Mouse (Mus musculus): ENCODE data around the gene Isy1. TPM values are rescaled to one million over a fixed set of nuclear protein-coding genes. Genes with fewer than 3 reads are reported as not detected.

Isy1 gene
- polyA plus RNA-seq, 1 experiment from 2014 or later: 25.7 TPM

GRCm38 (mm10) chr6:87845031-87845695 lies 6.6 kb upstream of the Isy1 start:
- ATAC-seq (ENCODE audit: low FRiP score): no peak
- H3K4me1 ChIP-seq (replicated peaks): peaks cover 25% of the 10 kb centered on the region
- no peak overlapping the region for H3K4me3 ChIP-seq
- H3K4me2 ChIP-seq: no peak overlapping the region
- 94% methylated on average over 13 of the region's 13 CpGs for WGBS
- no peaks in the 10 kb centered on the region for H3K9me3 ChIP-seq
- no peak overlapping the region for H3K27ac ChIP-seq
- H3K27me3 ChIP-seq: no peaks in the 10 kb centered on the region
- peaks cover 41% of the 10 kb centered on the region for H3K36me3 ChIP-seq
- H3K9ac ChIP-seq: no peak overlapping the region

- H3K9me3 ChIP-seq: no peaks in the 10 kb centered on the region
- H3K27ac ChIP-seq: no peak overlapping the region
- H3K4me3 ChIP-seq: no peak overlapping the region
- H3K4me2 ChIP-seq: no peak overlapping the region
- 16% methylated on average over 1 of the region's 1 CpGs for WGBS
- no peak for ATAC-seq (ENCODE audit: low FRiP score)
- H3K27me3 ChIP-seq: no peaks in the 10 kb centered on the region
- H3K9ac ChIP-seq: no peak overlapping the region
- H3K36me3 ChIP-seq: peaks cover 41% of the 10 kb centered on the region
- peaks cover 19% of the 10 kb centered on the region for H3K4me1 ChIP-seq (replicated peaks)
Observed at GRCm38 (mm10) chr6:87842254-87842653, 3.7 kb upstream of the Isy1 start.

GRCm38 (mm10) chr6:87841635-87842034 lies 3.0 kb upstream of the Isy1 start:
- Histone ChIP-seq H3K4me1 (replicated peaks) (peaks cover 20% of the 10 kb centered on the region), H3K4me2 (no peak overlapping the region), H3K9me3 (no peaks in the 10 kb centered on the region), H3K9ac (no peak overlapping the region), H3K27me3 (no peaks in the 10 kb centered on the region), H3K27ac (no peak overlapping the region), H3K36me3 (peaks cover 41% of the 10 kb centered on the region), H3K4me3 (no peak overlapping the region)
- ATAC-seq (ENCODE audit: low FRiP score): no peak
- 80% methylated on average over 8 of the region's 8 CpGs for WGBS

- H3K27ac ChIP-seq: peak overlapping the region; percentile 96; the same call in 1 of the 2 replicates
- H3K9ac ChIP-seq: no peak overlapping the region
- no peak overlapping the region for H3K4me2 ChIP-seq
- H3K36me3 ChIP-seq: peaks cover 43% of the 10 kb centered on the region
- WGBS: 67% methylated on average over 11 of the region's 11 CpGs
- no peaks in the 10 kb centered on the region for H3K9me3 ChIP-seq
- no peaks in the 10 kb centered on the region for H3K27me3 ChIP-seq
- no peak for ATAC-seq (ENCODE audit: low FRiP score)
- H3K4me1 ChIP-seq (replicated peaks): peaks cover 20% of the 10 kb centered on the region
- no peak overlapping the region for H3K4me3 ChIP-seq
Observed at GRCm38 (mm10) chr6:87839797-87840341, 1.3 kb upstream of the Isy1 start.

GRCm38 (mm10) chr6:87835695-87836094 lies 2.9 kb downstream of the Isy1 start, which contains the start of gene Gm45140:
Gene Gm45140 (minus strand): TSS chr6:87835795.
- Histone ChIP-seq H3K4me2 (no peak within 1 kb of the TSS), H3K27me3 (no peaks in the 10 kb centered on the region), H3K4me3 (no peak within 1 kb of the TSS), H3K27ac (no peak within 1 kb of the TSS), H3K4me1 (replicated peaks) (peaks cover 20% of the 10 kb centered on the region), H3K9me3 (no peaks in the 10 kb centered on the region), H3K9ac (no peak within 1 kb of the TSS), H3K36me3 (peaks cover 45% of the 10 kb centered on the region)
- WGBS: 95% methylated on average over 7 of the region's 7 CpGs
- ATAC-seq (ENCODE audit: low FRiP score): no peak

- Histone ChIP-seq H3K4me3 (no peak overlapping the region), H3K36me3 (peaks cover 98% of the 10 kb centered on the region), H3K4me1 (replicated peaks) (no peaks in the 10 kb centered on the region), H3K9me3 (no peaks in the 10 kb centered on the region), H3K27me3 (no peaks in the 10 kb centered on the region), H3K9ac (no peak overlapping the region), H3K27ac (no peak overlapping the region), H3K4me2 (no peak overlapping the region)
- WGBS: 93% methylated on average over 2 of the region's 2 CpGs
- ATAC-seq (ENCODE audit: low FRiP score): no peak
Observed at GRCm38 (mm10) chr6:87820366-87820765, 18.2 kb downstream of the Isy1 start.

- Histone ChIP-seq H3K27ac (no peak overlapping the region), H3K4me1 (replicated peaks) (peaks cover 24% of the 10 kb centered on the region), H3K9me3 (no peaks in the 10 kb centered on the region), H3K36me3 (peaks cover 60% of the 10 kb centered on the region), H3K4me3 (no peak overlapping the region), H3K4me2 (no peak overlapping the region), H3K9ac (no peak overlapping the region), H3K27me3 (peaks cover 4% of the 10 kb centered on the region; the same call in 1 of the 2 replicates)
- 95% methylated on average over 5 of the region's 5 CpGs for WGBS
- no peak for ATAC-seq (ENCODE audit: low FRiP score)
Observed at GRCm38 (mm10) chr6:87814486-87814885, 24.1 kb downstream of the Isy1 start.

GRCm38 (mm10) chr6:87812656-87813055 lies 25.9 kb downstream of the Isy1 start:
- peaks cover 42% of the 10 kb centered on the region for H3K36me3 ChIP-seq
- peaks cover 24% of the 10 kb centered on the region for H3K4me1 ChIP-seq (replicated peaks)
- H3K4me3 ChIP-seq: peak overlapping the region; percentile 74; the same call in 1 of the 2 replicates
- 89% methylated on average over 1 of the region's 1 CpGs for WGBS
- 0 out of 2 replicates have a peak overlapping the region, but pooled peaks have one; percentile 83 for H3K9ac ChIP-seq
- no peak for ATAC-seq (ENCODE audit: low FRiP score)
- peaks cover 4% of the 10 kb centered on the region; the same call in 1 of the 2 replicates for H3K27me3 ChIP-seq
- H3K9me3 ChIP-seq: no peaks in the 10 kb centered on the region
- H3K4me2 ChIP-seq: peak overlapping the region; percentile 84
- 0 out of 2 replicates have a peak overlapping the region, but pooled peaks have one; percentile 70 for H3K27ac ChIP-seq

GRCm38 (mm10) chr6:87811675-87812338 lies 26.8 kb downstream of the Isy1 start, which contains the start of gene Rab43:
Gene Rab43 (minus strand): TSS chr6:87812164.
- under 1% methylated on average over 48 of the region's 56 CpGs for WGBS
- Histone ChIP-seq H3K27me3 (peaks cover 4% of the 10 kb centered on the region; the same call in 1 of the 2 replicates), H3K4me2 (peak within 1 kb of the TSS; percentile 84), H3K4me3 (peak within 1 kb of the TSS; percentile 74), H3K27ac (peak within 1 kb of the TSS; percentile 70), H3K4me1 (replicated peaks) (peaks cover 24% of the 10 kb centered on the region), H3K36me3 (peaks cover 34% of the 10 kb centered on the region), H3K9me3 (no peaks in the 10 kb centered on the region), H3K9ac (peak within 1 kb of the TSS; percentile 83)
- peak; percentile 98 for ATAC-seq (ENCODE audit: low FRiP score)

GRCm38 (mm10) chr6:87810713-87811669 lies 27.6 kb downstream of the Isy1 start:
- peaks cover 24% of the 10 kb centered on the region for H3K4me1 ChIP-seq (replicated peaks)
- H3K36me3 ChIP-seq: peaks cover 26% of the 10 kb centered on the region
- WGBS: 1% methylated on average over 77 of the region's 77 CpGs
- H3K4me3 ChIP-seq: peak overlapping the region; percentile 74
- no peaks in the 10 kb centered on the region for H3K9me3 ChIP-seq
- peak overlapping the region; percentile 84 for H3K4me2 ChIP-seq
- peak overlapping the region; percentile 83 for H3K9ac ChIP-seq
- ATAC-seq (ENCODE audit: low FRiP score): peak; percentile 31
- peak overlapping the region; percentile 70 for H3K27ac ChIP-seq
- peaks cover 4% of the 10 kb centered on the region; the same call in 1 of the 2 replicates for H3K27me3 ChIP-seq

- no peak overlapping the region for H3K27ac ChIP-seq
- WGBS: 37% methylated on average over 6 of the region's 6 CpGs
- no peak for ATAC-seq (ENCODE audit: low FRiP score)
- peaks cover 19% of the 10 kb centered on the region for H3K36me3 ChIP-seq
- peak overlapping the region; percentile 30; the same call in 1 of the 2 replicates for H3K9ac ChIP-seq
- H3K9me3 ChIP-seq: no peaks in the 10 kb centered on the region
- H3K27me3 ChIP-seq: peaks cover 4% of the 10 kb centered on the region; the same call in 1 of the 2 replicates
- peaks cover 24% of the 10 kb centered on the region for H3K4me1 ChIP-seq (replicated peaks)
- peak overlapping the region; percentile 84 for H3K4me2 ChIP-seq
- H3K4me3 ChIP-seq: peak overlapping the region; percentile 74
Observed at GRCm38 (mm10) chr6:87810311-87810710, 28.3 kb downstream of the Isy1 start.

All from hindbrain, embryonic 13.5 days (tissue).